Mouse (Mus musculus): ENCODE measurements around the gene Bcar1. TPM values are rescaled to one million over a fixed set of nuclear protein-coding genes. Genes with fewer than 3 reads are reported as not detected.

Bcar1 gene
- polyA plus RNA-seq, 1 experiment, result not detected

GRCm38 (mm10) chr8:111735791-111736190, 7.8 kb downstream of the Bcar1 start:
- no peak overlapping the region for H3K4me3 ChIP-seq (ENCODE audit: insufficient read depth, low read depth, low read length)
- TF ChIP-seq POLR2A (IDR thresholded peaks at IDR 0.05; ENCODE audit: insufficient read depth, low read depth, low read length) (no peak), CTCF (IDR thresholded peaks at IDR 0.05; ENCODE audit: insufficient read depth, low read depth, low read length) (no peak)
- 89% methylated on average over 4 of the region's 4 CpGs for WGBS
- no peak overlapping the region for H3K27ac ChIP-seq (ENCODE audit: insufficient read depth, low read depth, low read length)
- peaks cover 40% of the 10 kb centered on the region for H3K4me1 ChIP-seq (ENCODE audit: control insufficient read depth, insufficient read depth, low read length)

GRCm38 (mm10) chr8:111735335-111735761, 8.3 kb downstream of the Bcar1 start:
- no peak overlapping the region for H3K27ac ChIP-seq (ENCODE audit: insufficient read depth, low read depth, low read length)
- H3K4me3 ChIP-seq (ENCODE audit: insufficient read depth, low read depth, low read length), result no peak overlapping the region
- WGBS, result 90% methylated on average over 8 of the region's 8 CpGs
- TF ChIP-seq CTCF (IDR thresholded peaks at IDR 0.05; ENCODE audit: insufficient read depth, low read depth, low read length), result no peak
- peaks cover 38% of the 10 kb centered on the region for H3K4me1 ChIP-seq (ENCODE audit: control insufficient read depth, insufficient read depth, low read length)

- H3K27ac ChIP-seq (ENCODE audit: insufficient read depth, low read depth, low read length), result no peak overlapping the region
These were observed 9.2 kb downstream of the Bcar1 start for GRCm38 (mm10) chr8:111734244-111734960.

GRCm38 (mm10) chr8:111733581-111734243, 9.9 kb downstream of the Bcar1 start:
- TF ChIP-seq CTCF (IDR thresholded peaks at IDR 0.05; ENCODE audit: insufficient read depth, low read depth, low read length), result no peak
- no peak for TF ChIP-seq POLR2A (IDR thresholded peaks at IDR 0.05; ENCODE audit: insufficient read depth, low read depth, low read length)
- H3K4me1 ChIP-seq (ENCODE audit: control insufficient read depth, insufficient read depth, low read length), result peaks cover 27% of the 10 kb centered on the region
- 35% methylated on average over 5 of the region's 5 CpGs for WGBS
- no peak overlapping the region for H3K4me3 ChIP-seq (ENCODE audit: insufficient read depth, low read depth, low read length)
- no peak overlapping the region for H3K27ac ChIP-seq (ENCODE audit: insufficient read depth, low read depth, low read length)

More at GRCm38 (mm10) chr8:111734244-111734960, 9.2 kb downstream of the Bcar1 start:
- Histone ChIP-seq H3K4me1 (ENCODE audit: control insufficient read depth, insufficient read depth, low read length) (peaks cover 29% of the 10 kb centered on the region), H3K4me3 (ENCODE audit: insufficient read depth, low read depth, low read length) (no peak overlapping the region)
- 62% methylated on average over 6 of the region's 6 CpGs for WGBS
- TF ChIP-seq POLR2A (IDR thresholded peaks at IDR 0.05; ENCODE audit: insufficient read depth, low read depth, low read length) (no peak), CTCF (IDR thresholded peaks at IDR 0.05; ENCODE audit: insufficient read depth, low read depth, low read length) (no peak)

- H3K4me1 ChIP-seq (ENCODE audit: control insufficient read depth, insufficient read depth, low read length), result peaks cover 27% of the 10 kb centered on the region
These were observed 11.1 kb downstream of the Bcar1 start for GRCm38 (mm10) chr8:111732406-111733085.

GRCm38 (mm10) chr8:111732004-111732403, 11.6 kb downstream of the Bcar1 start:
- H3K27ac ChIP-seq (ENCODE audit: insufficient read depth, low read depth, low read length), result no peak overlapping the region
- WGBS, result 1% methylated on average over 37 of the region's 41 CpGs
- TF ChIP-seq CTCF (IDR thresholded peaks at IDR 0.05; ENCODE audit: insufficient read depth, low read depth, low read length) (no peak), POLR2A (IDR thresholded peaks at IDR 0.05; ENCODE audit: insufficient read depth, low read depth, low read length) (no peak)
- peak overlapping the region; percentile 59 for H3K4me3 ChIP-seq (ENCODE audit: insufficient read depth, low read depth, low read length)
- peaks cover 27% of the 10 kb centered on the region for H3K4me1 ChIP-seq (ENCODE audit: control insufficient read depth, insufficient read depth, low read length)

More at GRCm38 (mm10) chr8:111732406-111733085, 11.1 kb downstream of the Bcar1 start:
- WGBS, result 20% methylated on average over 10 of the region's 10 CpGs
- no peak overlapping the region for H3K27ac ChIP-seq (ENCODE audit: insufficient read depth, low read depth, low read length)
- peak overlapping the region; percentile 59 for H3K4me3 ChIP-seq (ENCODE audit: insufficient read depth, low read depth, low read length)
- TF ChIP-seq CTCF (IDR thresholded peaks at IDR 0.05; ENCODE audit: insufficient read depth, low read depth, low read length) (no peak), POLR2A (IDR thresholded peaks at IDR 0.05; ENCODE audit: insufficient read depth, low read depth, low read length) (no peak)

GRCm38 (mm10) chr8:111731231-111731977, 12.2 kb downstream of the Bcar1 start:
- Histone ChIP-seq H3K4me1 (ENCODE audit: control insufficient read depth, insufficient read depth, low read length) (peaks cover 25% of the 10 kb centered on the region), H3K4me3 (ENCODE audit: insufficient read depth, low read depth, low read length) (peak overlapping the region; percentile 59), H3K27ac (ENCODE audit: insufficient read depth, low read depth, low read length) (no peak overlapping the region)
- WGBS, result 1% methylated on average over 39 of the region's 39 CpGs
- TF ChIP-seq CTCF (IDR thresholded peaks at IDR 0.05; ENCODE audit: insufficient read depth, low read depth, low read length) (no peak), POLR2A (IDR thresholded peaks at IDR 0.05; ENCODE audit: insufficient read depth, low read depth, low read length) (no peak)

- no peak for TF ChIP-seq POLR2A (IDR thresholded peaks at IDR 0.05; ENCODE audit: insufficient read depth, low read depth, low read length)
- TF ChIP-seq CTCF (IDR thresholded peaks at IDR 0.05; ENCODE audit: insufficient read depth, low read depth, low read length), result no peak
- peaks cover 22% of the 10 kb centered on the region for H3K4me1 ChIP-seq (ENCODE audit: control insufficient read depth, insufficient read depth, low read length)
- WGBS, result 88% methylated on average over 7 of the region's 7 CpGs
- H3K4me3 ChIP-seq (ENCODE audit: insufficient read depth, low read depth, low read length), result no peak overlapping the region
- no peak overlapping the region for H3K27ac ChIP-seq (ENCODE audit: insufficient read depth, low read depth, low read length)
These were observed 14.1 kb downstream of the Bcar1 start for GRCm38 (mm10) chr8:111729233-111730170.

Data from olfactory bulb, adult 2 months (tissue).